Mouse (Mus musculus): ENCODE results near the gene Fam169b. TPM values are rescaled to one million over a fixed set of nuclear protein-coding genes. Genes with fewer than 3 reads are reported as not detected.
"Not testable (repeated sequence)": the region's sequence is repeated elsewhere in the genome, so short reads cannot be mapped to it uniquely, and the experiment has no call there.

The Fam169b gene
- polyA plus RNA-seq, 1 experiment from 2014 or later: 0.41 TPM

GRCm38 (mm10) chr7:68288000-68288399 is 14.4 kb downstream of the Fam169b start:
- not testable (repeated sequence) for H3K9ac ChIP-seq; H3K36me3 ChIP-seq; H3K4me1 ChIP-seq; H3K27ac ChIP-seq (replicated peaks); ATAC-seq (ENCODE audit: extremely low read depth, insufficient number of reproducible peaks, low FRiP score, low TSS enrichment); H3K27me3 ChIP-seq (replicated peaks); H3K4me2 ChIP-seq; H3K9me3 ChIP-seq; H3K4me3 ChIP-seq
- 90% methylated on average over 4 of the region's 4 CpGs for WGBS

DNA sequence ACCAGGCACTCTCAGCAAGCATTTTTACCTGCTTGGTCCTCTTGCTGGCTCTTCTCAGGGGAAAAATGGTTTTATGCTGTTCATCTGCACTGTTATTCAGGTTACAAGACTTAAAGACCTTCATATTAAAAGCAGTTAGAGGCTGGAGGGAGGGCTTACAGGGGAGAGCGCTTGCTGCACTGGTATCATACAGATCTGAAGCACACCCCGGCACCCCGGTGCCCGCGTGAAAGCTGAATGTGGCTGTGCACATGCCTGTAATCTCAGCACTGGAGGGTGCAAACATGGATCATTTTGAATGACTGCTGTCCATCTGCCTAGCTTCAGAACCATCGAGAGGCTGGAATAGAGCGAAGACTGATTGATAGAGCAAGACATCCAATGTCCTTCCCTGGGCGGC is 15.4 kb downstream of the Fam169b start:
- no peak overlapping the region for H3K27ac ChIP-seq (replicated peaks)
- 92% methylated on average over 8 of the region's 8 CpGs for WGBS
- H3K36me3 ChIP-seq: no peaks in the 10 kb centered on the region
- no peaks in the 10 kb centered on the region for H3K9me3 ChIP-seq
- peaks cover 7% of the 10 kb centered on the region; the same call in 1 of the 2 replicates for H3K4me1 ChIP-seq
- no peak overlapping the region for H3K4me2 ChIP-seq
- ATAC-seq (ENCODE audit: extremely low read depth, insufficient number of reproducible peaks, low FRiP score, low TSS enrichment): no peak
- H3K27me3 ChIP-seq (replicated peaks): no peaks in the 10 kb centered on the region
- H3K4me3 ChIP-seq: no peak overlapping the region
- no peak overlapping the region for H3K9ac ChIP-seq

DNA sequence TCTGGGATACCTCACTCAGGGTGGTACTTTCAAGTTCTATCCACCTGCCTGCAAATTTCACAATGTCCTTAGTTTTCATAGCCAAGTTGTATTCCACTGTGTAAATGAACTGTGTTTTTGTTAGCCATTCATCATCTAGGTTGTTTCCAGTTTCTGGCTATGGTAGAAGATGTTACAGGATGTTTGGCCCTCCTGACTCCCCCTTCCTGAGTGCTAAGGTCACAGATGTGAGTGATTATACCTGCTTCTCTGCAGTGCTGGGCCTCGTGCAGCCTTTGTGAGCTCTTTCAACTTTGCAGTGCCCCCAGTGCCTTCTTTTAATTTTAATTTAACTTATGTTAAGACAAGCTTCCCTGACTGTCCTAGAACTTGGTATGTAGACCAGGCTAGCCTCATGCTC is 18.0 kb downstream of the Fam169b start:
- Histone ChIP-seq H3K36me3 (no peaks in the 10 kb centered on the region), H3K4me2 (no peak overlapping the region), H3K4me3 (no peak overlapping the region), H3K9ac (no peak overlapping the region), H3K9me3 (no peaks in the 10 kb centered on the region), H3K27me3 (replicated peaks) (no peaks in the 10 kb centered on the region), H3K27ac (replicated peaks) (no peak overlapping the region), H3K4me1 (peaks cover 5% of the 10 kb centered on the region; the same call in 1 of the 2 replicates)
- 66% methylated on average over 1 of the region's 1 CpGs for WGBS
- no peak for ATAC-seq (ENCODE audit: extremely low read depth, insufficient number of reproducible peaks, low FRiP score, low TSS enrichment)

GRCm38 (mm10) chr7:68293997-68294789 is 20.6 kb downstream of the Fam169b start:
- Histone ChIP-seq H3K27ac (replicated peaks) (peak overlapping the region; percentile 77), H3K9ac (no peak overlapping the region), H3K4me2 (peak overlapping the region; percentile 39), H3K4me3 (peak overlapping the region; percentile 4; the same call in 1 of the 2 replicates), H3K36me3 (no peaks in the 10 kb centered on the region), H3K9me3 (no peaks in the 10 kb centered on the region), H3K4me1 (peaks cover 5% of the 10 kb centered on the region; the same call in 1 of the 2 replicates), H3K27me3 (replicated peaks) (no peaks in the 10 kb centered on the region)
- 55% methylated on average over 16 of the region's 16 CpGs for WGBS
- no peak for ATAC-seq (ENCODE audit: extremely low read depth, insufficient number of reproducible peaks, low FRiP score, low TSS enrichment)

GRCm38 (mm10) chr7:68296487-68296886 is 22.8 kb downstream of the Fam169b start:
- H3K27me3 ChIP-seq (replicated peaks): no peaks in the 10 kb centered on the region
- no peak overlapping the region for H3K4me3 ChIP-seq
- 80% methylated on average over 5 of the region's 5 CpGs for WGBS
- H3K9ac ChIP-seq: no peak overlapping the region
- H3K4me1 ChIP-seq: peaks cover 5% of the 10 kb centered on the region; the same call in 1 of the 2 replicates
- no peak overlapping the region for H3K4me2 ChIP-seq
- H3K9me3 ChIP-seq: no peaks in the 10 kb centered on the region
- H3K36me3 ChIP-seq: no peaks in the 10 kb centered on the region
- no peak overlapping the region for H3K27ac ChIP-seq (replicated peaks)
- ATAC-seq (ENCODE audit: extremely low read depth, insufficient number of reproducible peaks, low FRiP score, low TSS enrichment): no peak

DNA sequence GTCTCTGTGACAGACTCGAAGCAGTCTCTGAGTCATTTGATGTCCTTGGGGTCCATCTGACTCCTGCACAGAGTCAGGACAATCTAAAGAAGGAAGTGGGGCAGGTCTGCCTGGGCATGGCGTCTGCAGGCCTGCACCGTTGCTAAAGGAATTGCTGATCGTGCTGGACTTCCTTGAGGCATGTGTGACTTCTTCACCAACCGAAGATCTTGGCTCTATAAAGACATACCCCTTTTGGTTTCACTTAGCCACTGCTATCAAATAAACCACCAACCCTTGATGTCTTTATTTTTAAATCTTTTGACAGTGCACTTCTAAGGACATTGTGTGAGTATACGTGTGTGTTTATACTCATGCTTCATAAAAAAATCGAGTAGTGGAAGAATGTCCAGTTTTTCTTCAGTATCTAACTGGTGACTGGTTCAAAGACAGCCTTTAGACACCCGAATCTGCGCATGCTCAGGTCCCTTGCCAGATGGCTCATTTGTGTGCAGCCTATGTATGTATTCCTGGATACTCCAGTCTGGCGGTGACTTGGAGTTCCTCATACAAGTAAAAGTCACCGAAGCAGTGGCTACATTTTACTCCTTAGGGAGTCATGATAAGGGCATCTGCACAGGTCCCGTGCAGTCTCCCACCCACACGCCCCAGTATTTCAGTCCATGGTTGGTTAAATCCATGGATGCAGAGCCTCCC is 24.9 kb downstream of the Fam169b start:
- Histone ChIP-seq H3K9ac (no peak overlapping the region), H3K4me3 (no peak overlapping the region), H3K27me3 (replicated peaks) (no peaks in the 10 kb centered on the region), H3K9me3 (no peaks in the 10 kb centered on the region), H3K4me2 (no peak overlapping the region), H3K4me1 (peaks cover 12% of the 10 kb centered on the region), H3K27ac (replicated peaks) (no peak overlapping the region), H3K36me3 (no peaks in the 10 kb centered on the region)
- no peak for ATAC-seq (ENCODE audit: extremely low read depth, insufficient number of reproducible peaks, low FRiP score, low TSS enrichment)
- 78% methylated on average over 13 of the region's 13 CpGs for WGBS

DNA sequence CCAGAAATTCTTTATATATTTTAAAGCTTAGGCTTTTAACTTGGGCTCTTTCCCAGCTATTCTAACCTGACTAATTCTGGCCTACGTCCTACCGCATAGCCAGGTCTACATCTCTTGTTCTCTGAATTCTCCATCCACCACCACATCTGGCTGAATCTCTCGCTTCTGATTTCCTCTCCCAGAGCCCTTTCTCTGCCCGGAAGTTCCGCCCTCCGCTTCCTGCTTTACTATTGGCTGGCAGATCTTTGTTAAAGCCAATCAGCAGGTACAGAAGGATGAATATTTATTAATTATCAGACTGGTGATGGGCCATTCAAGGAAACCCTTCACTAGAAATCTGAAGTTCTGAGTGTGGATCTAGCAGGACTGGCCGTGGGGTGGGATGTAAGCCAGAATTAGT is 27.5 kb downstream of the Fam169b start:
- 67% methylated on average over 7 of the region's 7 CpGs for WGBS
- Histone ChIP-seq H3K27me3 (replicated peaks) (no peaks in the 10 kb centered on the region), H3K27ac (replicated peaks) (no peak overlapping the region), H3K4me2 (no peak overlapping the region), H3K9ac (no peak overlapping the region), H3K4me3 (peak overlapping the region; percentile 14; the same call in 1 of the 2 replicates), H3K36me3 (no peaks in the 10 kb centered on the region), H3K9me3 (no peaks in the 10 kb centered on the region), H3K4me1 (peaks cover 7% of the 10 kb centered on the region; the same call in 1 of the 2 replicates)
- no peak for ATAC-seq (ENCODE audit: extremely low read depth, insufficient number of reproducible peaks, low FRiP score, low TSS enrichment)

DNA sequence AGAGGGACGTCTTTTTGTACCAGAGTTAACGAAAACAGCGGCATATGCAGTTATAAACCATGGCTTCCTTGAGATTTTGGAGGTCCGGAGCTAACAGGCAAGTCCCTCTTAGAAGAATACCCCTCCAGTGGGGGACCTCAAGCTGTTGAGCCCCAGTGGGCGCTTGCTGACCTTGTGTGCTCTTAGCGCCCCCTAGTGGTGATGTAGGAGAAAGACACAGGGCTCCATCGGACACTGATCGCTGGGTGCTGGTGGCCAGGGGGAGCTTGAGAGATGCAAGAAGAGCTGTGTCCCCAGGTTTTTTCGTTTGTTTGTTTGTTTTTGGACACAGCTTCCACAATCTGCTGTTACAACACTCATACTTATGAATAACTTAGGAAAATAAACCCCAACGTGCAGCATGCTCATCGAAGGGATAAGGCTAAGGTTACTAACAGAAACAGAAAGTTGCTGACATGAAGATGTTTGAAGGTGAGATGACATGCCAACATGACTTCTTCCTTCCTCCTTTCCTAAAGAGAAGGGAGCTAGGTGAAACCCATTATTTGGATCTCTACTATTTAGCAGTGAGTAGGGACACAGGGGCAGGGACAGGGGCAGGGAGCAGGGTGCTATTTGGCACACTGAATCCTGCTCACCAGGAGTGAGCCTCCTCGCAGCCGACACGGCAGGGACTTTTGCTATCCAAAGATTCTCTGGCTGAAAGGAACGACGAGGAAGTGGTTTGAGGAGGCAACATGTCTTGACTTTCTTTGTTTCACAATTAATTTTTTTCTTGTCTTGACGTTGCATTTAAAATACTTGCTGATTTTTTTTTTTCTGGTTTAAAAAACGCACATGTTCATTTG is 29.2 kb downstream of the Fam169b start:
- WGBS: 24% methylated on average over 18 of the region's 18 CpGs

GRCm38 (mm10) chr7:68303685-68304084 is 30.0 kb downstream of the Fam169b start:
- Histone ChIP-seq H3K4me3 (no peak overlapping the region), H3K9me3 (no peaks in the 10 kb centered on the region), H3K27me3 (replicated peaks) (no peaks in the 10 kb centered on the region), H3K9ac (no peak overlapping the region), H3K36me3 (no peaks in the 10 kb centered on the region), H3K27ac (replicated peaks) (no peak overlapping the region), H3K4me2 (no peak overlapping the region), H3K4me1 (peaks cover 7% of the 10 kb centered on the region; the same call in 1 of the 2 replicates)
- 51% methylated on average over 6 of the region's 6 CpGs for WGBS
- no peak for ATAC-seq (ENCODE audit: extremely low read depth, insufficient number of reproducible peaks, low FRiP score, low TSS enrichment)

More for the DNA sequence above, 29.2 kb downstream of the Fam169b start:
- peak overlapping the region; percentile 67 for H3K4me2 ChIP-seq
- peak overlapping the region; percentile 42 for H3K4me3 ChIP-seq
- H3K36me3 ChIP-seq: no peaks in the 10 kb centered on the region
- H3K9ac ChIP-seq: peak overlapping the region; percentile 41
- no peak for ATAC-seq (ENCODE audit: extremely low read depth, insufficient number of reproducible peaks, low FRiP score, low TSS enrichment)
- no peaks in the 10 kb centered on the region for H3K9me3 ChIP-seq
- no peak overlapping the region for H3K27ac ChIP-seq (replicated peaks)
- H3K27me3 ChIP-seq (replicated peaks): no peaks in the 10 kb centered on the region
- peaks cover 7% of the 10 kb centered on the region; the same call in 1 of the 2 replicates for H3K4me1 ChIP-seq

GRCm38 (mm10) chr7:68305781-68306575 is 32.3 kb downstream of the Fam169b start:
- no peak overlapping the region for H3K4me3 ChIP-seq
- no peaks in the 10 kb centered on the region for H3K9me3 ChIP-seq
- WGBS: 69% methylated on average over 11 of the region's 11 CpGs
- no peak for ATAC-seq (ENCODE audit: extremely low read depth, insufficient number of reproducible peaks, low FRiP score, low TSS enrichment)
- peaks cover 7% of the 10 kb centered on the region; the same call in 1 of the 2 replicates for H3K4me1 ChIP-seq
- H3K36me3 ChIP-seq: no peaks in the 10 kb centered on the region
- H3K4me2 ChIP-seq: no peak overlapping the region
- no peak overlapping the region for H3K9ac ChIP-seq
- 0 out of 2 replicates have a peak, but pooled peaks cover 3% of the 10 kb centered on the region for H3K27me3 ChIP-seq (replicated peaks)
- H3K27ac ChIP-seq (replicated peaks): no peak overlapping the region
